Mouse (Mus musculus): ENCODE measurements at regions not wholly inside any gene's neighbourhood (a gene's known extent, or its start where the extent isn't known, plus 50 kb on each side); places are given as distances from the start of the nearest gene placed in this dataset.

- H3K9me3 ChIP-seq (ENCODE audit: control insufficient read depth, low read length) = no peaks in the 10 kb centered on the region
- 98% methylated on average over 2 of the region's 2 CpGs for WGBS
Observed at GRCm38 (mm10) chr12:58454828-58455227, 185.7 kb upstream of the Clec14a start.

GRCm38 (mm10) chr12:58443007-58443406, 173.9 kb upstream of the Clec14a start:
- Histone ChIP-seq H3K27ac (ENCODE audit: low read depth, low read length) (no peak overlapping the region), H3K9ac (ENCODE audit: low read depth, low read length) (no peak overlapping the region), H3K9me3 (ENCODE audit: control insufficient read depth, low read length) (no peaks in the 10 kb centered on the region), H3K4me3 (ENCODE audit: low read depth, low read length) (no peak overlapping the region), H3K4me2 (replicated peaks; ENCODE audit: low read depth, low read length) (no peak overlapping the region), H3K4me1 (replicated peaks; ENCODE audit: control insufficient read depth, insufficient read depth, low read length) (no peaks in the 10 kb centered on the region), H3K27me3 (ENCODE audit: control insufficient read depth, insufficient read depth, low read length) (no peaks in the 10 kb centered on the region), H3K36me3 (ENCODE audit: control insufficient read depth, insufficient read depth, low read length) (no peaks in the 10 kb centered on the region)
- 72% methylated on average over 3 of the region's 3 CpGs for WGBS
- ATAC-seq (ENCODE audit: low FRiP score) = no peak
- no peak for DNase-seq (ENCODE audit: low spot score)

More at GRCm38 (mm10) chr12:58454828-58455227, 185.7 kb upstream of the Clec14a start:
- no peak for DNase-seq (ENCODE audit: low spot score)
- H3K4me3 ChIP-seq (ENCODE audit: low read depth, low read length) = no peak overlapping the region
- H3K27ac ChIP-seq (ENCODE audit: low read depth, low read length) = no peak overlapping the region
- H3K27me3 ChIP-seq (ENCODE audit: control insufficient read depth, insufficient read depth, low read length) = no peaks in the 10 kb centered on the region
- no peaks in the 10 kb centered on the region for H3K4me1 ChIP-seq (replicated peaks; ENCODE audit: control insufficient read depth, insufficient read depth, low read length)
- no peak for ATAC-seq (ENCODE audit: low FRiP score)
- H3K9ac ChIP-seq (ENCODE audit: low read depth, low read length) = no peak overlapping the region
- no peak overlapping the region for H3K4me2 ChIP-seq (replicated peaks; ENCODE audit: low read depth, low read length)
- H3K36me3 ChIP-seq (ENCODE audit: control insufficient read depth, insufficient read depth, low read length) = no peaks in the 10 kb centered on the region

- H3K4me1 ChIP-seq (replicated peaks; ENCODE audit: control insufficient read depth, insufficient read depth, low read length) = no peaks in the 10 kb centered on the region
- ATAC-seq (ENCODE audit: low FRiP score) (no peak), DNase-seq (ENCODE audit: low spot score) (no peak)
- H3K9me3 ChIP-seq (ENCODE audit: control insufficient read depth, low read length) = no peaks in the 10 kb centered on the region
- H3K4me2 ChIP-seq (replicated peaks; ENCODE audit: low read depth, low read length) = no peak overlapping the region
- 86% methylated on average over 2 of the region's 2 CpGs for WGBS
- no peaks in the 10 kb centered on the region for H3K27me3 ChIP-seq (ENCODE audit: control insufficient read depth, insufficient read depth, low read length)
- H3K27ac ChIP-seq (ENCODE audit: low read depth, low read length) = no peak overlapping the region
- H3K36me3 ChIP-seq (ENCODE audit: control insufficient read depth, insufficient read depth, low read length) = no peaks in the 10 kb centered on the region
- H3K9ac ChIP-seq (ENCODE audit: low read depth, low read length) = no peak overlapping the region
- no peak overlapping the region for H3K4me3 ChIP-seq (ENCODE audit: low read depth, low read length)
Observed at GRCm38 (mm10) chr12:58441962-58442361, 172.9 kb upstream of the Clec14a start.

GRCm38 (mm10) chr12:58440666-58441065, 171.6 kb upstream of the Clec14a start:
- Histone ChIP-seq H3K4me2 (replicated peaks; ENCODE audit: low read depth, low read length) (no peak overlapping the region), H3K4me1 (replicated peaks; ENCODE audit: control insufficient read depth, insufficient read depth, low read length) (no peaks in the 10 kb centered on the region), H3K9me3 (ENCODE audit: control insufficient read depth, low read length) (no peaks in the 10 kb centered on the region), H3K27me3 (ENCODE audit: control insufficient read depth, insufficient read depth, low read length) (no peaks in the 10 kb centered on the region), H3K27ac (ENCODE audit: low read depth, low read length) (no peak overlapping the region), H3K36me3 (ENCODE audit: control insufficient read depth, insufficient read depth, low read length) (no peaks in the 10 kb centered on the region), H3K4me3 (ENCODE audit: low read depth, low read length) (no peak overlapping the region), H3K9ac (ENCODE audit: low read depth, low read length) (no peak overlapping the region)
- DNase-seq (ENCODE audit: low spot score) = no peak
- ATAC-seq (ENCODE audit: low FRiP score) = no peak

- 78% methylated on average over 6 of the region's 6 CpGs for WGBS
- no peak for DNase-seq (ENCODE audit: low spot score)
Observed at GRCm38 (mm10) chr12:58437031-58437430, 167.9 kb upstream of the Clec14a start.

GRCm38 (mm10) chr12:58434504-58434903, 165.4 kb upstream of the Clec14a start:
- WGBS = 84% methylated on average over 5 of the region's 5 CpGs
- DNase-seq (ENCODE audit: low spot score) (no peak), ATAC-seq (ENCODE audit: low FRiP score) (no peak)
- no peaks in the 10 kb centered on the region for H3K27me3 ChIP-seq (ENCODE audit: control insufficient read depth, insufficient read depth, low read length)
- no peaks in the 10 kb centered on the region for H3K4me1 ChIP-seq (replicated peaks; ENCODE audit: control insufficient read depth, insufficient read depth, low read length)
- H3K4me2 ChIP-seq (replicated peaks; ENCODE audit: low read depth, low read length) = no peak overlapping the region
- no peak overlapping the region for H3K4me3 ChIP-seq (ENCODE audit: low read depth, low read length)
- H3K27ac ChIP-seq (ENCODE audit: low read depth, low read length) = no peak overlapping the region
- no peak overlapping the region for H3K9ac ChIP-seq (ENCODE audit: low read depth, low read length)
- H3K9me3 ChIP-seq (ENCODE audit: control insufficient read depth, low read length) = no peaks in the 10 kb centered on the region
- H3K36me3 ChIP-seq (ENCODE audit: control insufficient read depth, insufficient read depth, low read length) = no peaks in the 10 kb centered on the region

More at GRCm38 (mm10) chr12:58437031-58437430, 167.9 kb upstream of the Clec14a start:
- Histone ChIP-seq H3K9ac (ENCODE audit: low read depth, low read length) (no peak overlapping the region), H3K36me3 (ENCODE audit: control insufficient read depth, insufficient read depth, low read length) (no peaks in the 10 kb centered on the region), H3K4me3 (ENCODE audit: low read depth, low read length) (no peak overlapping the region), H3K4me1 (replicated peaks; ENCODE audit: control insufficient read depth, insufficient read depth, low read length) (no peaks in the 10 kb centered on the region), H3K9me3 (ENCODE audit: control insufficient read depth, low read length) (no peaks in the 10 kb centered on the region), H3K4me2 (replicated peaks; ENCODE audit: low read depth, low read length) (no peak overlapping the region), H3K27me3 (ENCODE audit: control insufficient read depth, insufficient read depth, low read length) (no peaks in the 10 kb centered on the region), H3K27ac (ENCODE audit: low read depth, low read length) (no peak overlapping the region)
- ATAC-seq (ENCODE audit: low FRiP score) = no peak

GRCm38 (mm10) chr12:58429929-58430328, 160.8 kb upstream of the Clec14a start:
- ATAC-seq (ENCODE audit: low FRiP score) (no peak), DNase-seq (ENCODE audit: low spot score) (no peak)
- Histone ChIP-seq H3K4me1 (replicated peaks; ENCODE audit: control insufficient read depth, insufficient read depth, low read length) (no peaks in the 10 kb centered on the region), H3K4me3 (ENCODE audit: low read depth, low read length) (no peak overlapping the region), H3K36me3 (ENCODE audit: control insufficient read depth, insufficient read depth, low read length) (no peaks in the 10 kb centered on the region), H3K27me3 (ENCODE audit: control insufficient read depth, insufficient read depth, low read length) (no peaks in the 10 kb centered on the region), H3K9me3 (ENCODE audit: control insufficient read depth, low read length) (no peaks in the 10 kb centered on the region), H3K27ac (ENCODE audit: low read depth, low read length) (no peak overlapping the region), H3K4me2 (replicated peaks; ENCODE audit: low read depth, low read length) (no peak overlapping the region), H3K9ac (ENCODE audit: low read depth, low read length) (no peak overlapping the region)
- WGBS = 86% methylated on average over 5 of the region's 5 CpGs

GRCm38 (mm10) chr12:58426758-58427157, 157.7 kb upstream of the Clec14a start:
- H3K27ac ChIP-seq (ENCODE audit: low read depth, low read length) = no peak overlapping the region
- WGBS = 94% methylated on average over 6 of the region's 6 CpGs
- H3K4me3 ChIP-seq (ENCODE audit: low read depth, low read length) = no peak overlapping the region
- H3K9me3 ChIP-seq (ENCODE audit: control insufficient read depth, low read length) = no peaks in the 10 kb centered on the region
- ATAC-seq (ENCODE audit: low FRiP score) (no peak), DNase-seq (ENCODE audit: low spot score) (no peak)
- H3K27me3 ChIP-seq (ENCODE audit: control insufficient read depth, insufficient read depth, low read length) = no peaks in the 10 kb centered on the region
- H3K9ac ChIP-seq (ENCODE audit: low read depth, low read length) = no peak overlapping the region
- no peak overlapping the region for H3K4me2 ChIP-seq (replicated peaks; ENCODE audit: low read depth, low read length)
- H3K36me3 ChIP-seq (ENCODE audit: control insufficient read depth, insufficient read depth, low read length) = no peaks in the 10 kb centered on the region
- H3K4me1 ChIP-seq (replicated peaks; ENCODE audit: control insufficient read depth, insufficient read depth, low read length) = no peaks in the 10 kb centered on the region

GRCm38 (mm10) chr12:58425961-58426360, 156.9 kb upstream of the Clec14a start:
- 85% methylated on average over 4 of the region's 4 CpGs for WGBS
- H3K9me3 ChIP-seq (ENCODE audit: control insufficient read depth, low read length) = no peaks in the 10 kb centered on the region

More at GRCm38 (mm10) chr12:58425961-58426360, 156.9 kb upstream of the Clec14a start:
- H3K9ac ChIP-seq (ENCODE audit: low read depth, low read length) = no peak overlapping the region
- H3K27me3 ChIP-seq (ENCODE audit: control insufficient read depth, insufficient read depth, low read length) = no peaks in the 10 kb centered on the region
- DNase-seq (ENCODE audit: low spot score) (no peak), ATAC-seq (ENCODE audit: low FRiP score) (no peak)
- H3K36me3 ChIP-seq (ENCODE audit: control insufficient read depth, insufficient read depth, low read length) = no peaks in the 10 kb centered on the region
- no peak overlapping the region for H3K4me2 ChIP-seq (replicated peaks; ENCODE audit: low read depth, low read length)
- no peaks in the 10 kb centered on the region for H3K4me1 ChIP-seq (replicated peaks; ENCODE audit: control insufficient read depth, insufficient read depth, low read length)
- no peak overlapping the region for H3K4me3 ChIP-seq (ENCODE audit: low read depth, low read length)
- no peak overlapping the region for H3K27ac ChIP-seq (ENCODE audit: low read depth, low read length)
